Comparison of ENCODE assay signal across 24 mouse cellular contexts in genomic region chr14:66562744-66563143, GRCm38 (mm10).
DNase-seq lines count a peak whose midpoint lies in the region; ATAC-seq and TF ChIP-seq lines count a peak whose summit lies in the region.
"Had no signal": no experiment of that assay in that cellular context is flagged by ENCODE, and none has a peak within 500 bp of the region (broad histone marks: within the 10 kb centered on the region; RNA-seq: fewer than 3 reads in every experiment).

No protein-coding gene starts in this region.

- H3K4me2 ChIP-seq in midbrain, embryonic 14.5 days (ENCODE audit: low read length) = no peak overlapping the region
- no peak overlapping the region for H3K4me2 ChIP-seq in midbrain, postnatal 0 days (ENCODE audit: low read depth, low read length, poor library complexity, severe bottlenecking)
- H3K4me2 ChIP-seq: embryonic facial prominence, embryonic 12.5 days; forebrain, embryonic 13.5 days; forebrain, embryonic 15.5 days had no signal

- no peaks in the 10 kb centered on the region for H3K9me3 ChIP-seq in midbrain, embryonic 14.5 days (ENCODE audit: control insufficient read depth, low read length)
- H3K9me3 ChIP-seq in midbrain, postnatal 0 days (ENCODE audit: low read length) = no peaks in the 10 kb centered on the region
- no peaks in the 10 kb centered on the region for H3K9me3 ChIP-seq in embryonic facial prominence, embryonic 10.5 days
- H3K9me3 ChIP-seq: embryonic facial prominence, embryonic 12.5 days; forebrain, embryonic 13.5 days; forebrain, embryonic 15.5 days had no signal

- no peak overlapping the region for H3K4me3 ChIP-seq in midbrain, embryonic 14.5 days (replicated peaks; ENCODE audit: low read depth, low read length)
- no peak overlapping the region for H3K4me3 ChIP-seq in midbrain, postnatal 0 days (ENCODE audit: low read depth, low read length)
- H3K4me3 ChIP-seq in bone marrow macrophage, adult 2 months (ENCODE audit: insufficient read depth, low read length) = no peak overlapping the region
- no peak overlapping the region for H3K4me3 ChIP-seq in macrophage (ENCODE audit: inconsistent target)
- no peak overlapping the region for H3K4me3 ChIP-seq in embryonic facial prominence, embryonic 10.5 days
- H3K4me3 ChIP-seq: embryonic facial prominence, embryonic 12.5 days; forebrain, embryonic 13.5 days; forebrain, embryonic 15.5 days had no signal

- no peak overlapping the region for H3K9ac ChIP-seq in midbrain, embryonic 14.5 days (replicated peaks; ENCODE audit: low read length)
- no peak overlapping the region for H3K9ac ChIP-seq in midbrain, postnatal 0 days (replicated peaks; ENCODE audit: low read length, poor library complexity, severe bottlenecking)
- H3K9ac ChIP-seq: embryonic facial prominence, embryonic 12.5 days; forebrain, embryonic 13.5 days; forebrain, embryonic 15.5 days; forebrain, postnatal 0 days had no signal

- H3K79me2 ChIP-seq in macrophage (ENCODE audit: inconsistent target) = no peaks in the 10 kb centered on the region

- no peaks in the 10 kb centered on the region for H3K27me3 ChIP-seq in midbrain, embryonic 14.5 days (ENCODE audit: control insufficient read depth, insufficient read depth, low read length)
- H3K27me3 ChIP-seq in midbrain, postnatal 0 days (ENCODE audit: insufficient read depth, low read length) = no peaks in the 10 kb centered on the region
- H3K27me3 ChIP-seq in embryonic facial prominence, embryonic 10.5 days (replicated peaks; ENCODE audit: low read depth, poor library complexity, severe bottlenecking) = no peaks in the 10 kb centered on the region
- H3K27me3 ChIP-seq: CH12.LX; embryonic facial prominence, embryonic 12.5 days; forebrain, embryonic 13.5 days; forebrain, embryonic 15.5 days had no signal

- DNase-seq in midbrain, embryonic 14.5 days = peak; percentile 14
- no peak for DNase-seq in midbrain, postnatal 0 days (ENCODE audit: low spot score)
- DNase-seq in embryonic facial prominence, embryonic 10.5 days (ENCODE audit: low spot score) = no peak
- no peak for DNase-seq in frontal cortex, adult 2 months (ENCODE audit: extremely low spot score in 1 of 2, low spot score in 1 of 2)
- DNase-seq: adrenal gland, adult 8-10 months; adrenal gland, postnatal 14 days; adrenal gland, postnatal 36 days; B cell, adult 2 months; cerebellum, adult 11-12 months; cerebellum, adult 8-10 months; cerebellum, adult 9-11 months; cerebellum, postnatal 14 days; cerebellum, postnatal 36 days; embryo, embryonic 11 days; forebrain, postnatal 0 days had no signal

- H3K27ac ChIP-seq in midbrain, embryonic 14.5 days (replicated peaks; ENCODE audit: low read depth, low read length) = no peak overlapping the region
- H3K27ac ChIP-seq in midbrain, postnatal 0 days (ENCODE audit: low read depth, low read length) = no peak overlapping the region
- peak overlapping the region; percentile 94 for H3K27ac ChIP-seq in bone marrow macrophage, adult 2 months (ENCODE audit: insufficient read depth, low read depth, low read length)
- H3K27ac ChIP-seq in macrophage = peak overlapping the region; percentile 90
- no peak overlapping the region for H3K27ac ChIP-seq in embryonic facial prominence, embryonic 10.5 days (replicated peaks)
- H3K27ac ChIP-seq: embryonic facial prominence, embryonic 12.5 days; forebrain, embryonic 13.5 days; forebrain, embryonic 15.5 days had no signal

- no peaks in the 10 kb centered on the region for H3K4me1 ChIP-seq in midbrain, embryonic 14.5 days (ENCODE audit: control insufficient read depth, insufficient read depth, low read length)
- no peaks in the 10 kb centered on the region for H3K4me1 ChIP-seq in midbrain, postnatal 0 days (ENCODE audit: insufficient read depth, low read length)
- H3K4me1 ChIP-seq in bone marrow macrophage, adult 2 months (ENCODE audit: control insufficient read depth, insufficient read depth, low read length) = peaks cover 55% of the 10 kb centered on the region
- H3K4me1 ChIP-seq in embryonic facial prominence, embryonic 10.5 days = no peaks in the 10 kb centered on the region
- H3K4me1 ChIP-seq: embryonic facial prominence, embryonic 12.5 days; forebrain, embryonic 13.5 days; forebrain, embryonic 15.5 days had no signal

- WGBS in midbrain, embryonic 14.5 days = 41% methylated on average over 4 of the region's 4 CpGs
- WGBS in midbrain, postnatal 0 days = 32% methylated on average over 4 of the region's 4 CpGs
- WGBS in macrophage (ENCODE audit: missing documents) = 100% methylated on average over 3 of the region's 4 CpGs
- WGBS in embryonic facial prominence, embryonic 10.5 days = 67% methylated on average over 4 of the region's 4 CpGs

- H3K36me3 ChIP-seq in midbrain, embryonic 14.5 days (ENCODE audit: control insufficient read depth, insufficient read depth, low read length) = no peaks in the 10 kb centered on the region
- H3K36me3 ChIP-seq in midbrain, postnatal 0 days (ENCODE audit: insufficient read depth, low read length) = no peaks in the 10 kb centered on the region
- no peaks in the 10 kb centered on the region for H3K36me3 ChIP-seq in macrophage (ENCODE audit: inconsistent target)
- H3K36me3 ChIP-seq in embryonic facial prominence, embryonic 10.5 days (replicated peaks) = no peaks in the 10 kb centered on the region
- H3K36me3 ChIP-seq: embryonic facial prominence, embryonic 12.5 days; forebrain, embryonic 15.5 days had no signal

- no peak for ATAC-seq in midbrain, embryonic 14.5 days (ENCODE audit: low FRiP score, low TSS enrichment)
- ATAC-seq in midbrain, postnatal 0 days (ENCODE audit: low FRiP score) = no peak
- ATAC-seq: activated CD4-positive, CD25-positive, alpha-beta regulatory T cell, adult 4 months; CD4-positive, CD25-positive, alpha-beta regulatory T cell, adult 4 months; forebrain, embryonic 13.5 days; forebrain, embryonic 15.5 days; forebrain, postnatal 0 days; Patski had no signal

- no peak for TF ChIP-seq CTCF in midbrain, postnatal 0 days (IDR thresholded peaks at IDR 0.05)
- no peak for TF ChIP-seq CTCF in bone marrow macrophage, adult 2 months (IDR thresholded peaks at IDR 0.05; ENCODE audit: low read depth, low read length)

- TF ChIP-seq POLR2A in bone marrow macrophage, adult 2 months (IDR thresholded peaks at IDR 0.05; ENCODE audit: borderline replicate concordance, low read depth, low read length) = no peak

Comparison
In these comparisons a context has a peak if more than half of its experiments do, and no peak if none do; other contexts are left out.
1. H3K27ac ChIP-seq: peak in bone marrow macrophage, adult 2 months (single experiment) and macrophage (single experiment); none in midbrain, embryonic 14.5 days (single experiment), midbrain, postnatal 0 days (single experiment) and embryonic facial prominence, embryonic 10.5 days (single experiment).